Mouse (Mus musculus): ENCODE data around the gene Patj.
"Not testable (repeated sequence)": the region's sequence is repeated elsewhere in the genome, so short reads cannot be mapped to it uniquely, and the experiment has no call there.

Patj gene

DNA sequence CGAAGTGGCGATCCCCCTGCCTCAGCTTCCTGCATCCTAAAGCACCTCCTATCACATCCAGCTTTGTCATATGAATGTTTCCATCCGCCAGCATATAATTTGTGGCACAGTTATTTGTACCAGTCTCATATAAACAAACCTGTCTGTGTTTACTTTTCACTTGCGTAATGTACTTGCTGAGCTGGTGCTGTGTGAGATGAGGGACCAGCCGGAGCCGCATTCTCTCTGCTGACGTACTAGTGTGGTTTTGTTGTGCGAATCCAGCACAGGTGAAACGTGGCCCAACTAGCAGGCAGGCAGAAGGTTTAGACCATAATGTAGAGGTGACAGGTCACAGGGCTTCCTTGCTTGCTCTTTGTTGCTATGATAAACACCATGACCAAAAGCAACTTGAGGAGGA is 171.9 kb downstream of the Patj start:
- no peak for DNase-seq (ENCODE audit: low read depth, low spot score)

GRCm38 (mm10) chr4:98569904-98570303 is 174.3 kb downstream of the Patj start:
- DNase-seq (ENCODE audit: low read depth, low spot score), result no peak

GRCm38 (mm10) chr4:98577275-98577674 is 181.7 kb downstream of the Patj start:
- DNase-seq (ENCODE audit: low read depth, low spot score), result no peak

GRCm38 (mm10) chr4:98577957-98578541 is 182.5 kb downstream of the Patj start:
- no peak for DNase-seq (ENCODE audit: low read depth, low spot score)

GRCm38 (mm10) chr4:98581456-98581855 is 185.9 kb downstream of the Patj start:
- no peak for DNase-seq (ENCODE audit: low read depth, low spot score)

DNA sequence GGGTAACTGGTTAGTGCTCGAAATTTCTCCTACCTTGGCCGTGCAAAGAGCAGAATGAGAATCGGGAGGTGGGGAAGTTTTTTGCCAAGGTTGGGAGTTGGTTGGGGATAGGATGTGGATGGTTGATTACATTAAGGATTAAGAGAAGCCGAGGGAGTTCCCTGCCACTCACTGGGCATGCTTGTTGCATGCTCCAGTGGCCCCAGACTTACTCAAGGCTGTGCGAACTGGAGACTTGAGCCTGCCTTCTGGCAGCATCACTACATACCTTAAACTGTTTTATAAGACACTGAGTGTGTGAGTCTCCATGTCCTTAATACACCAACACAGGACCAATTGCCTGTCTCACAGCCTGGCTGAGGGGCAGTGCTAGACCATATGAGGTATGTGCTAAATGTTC is 188.4 kb downstream of the Patj start:
- no peak for DNase-seq (ENCODE audit: low read depth, low spot score)

DNA sequence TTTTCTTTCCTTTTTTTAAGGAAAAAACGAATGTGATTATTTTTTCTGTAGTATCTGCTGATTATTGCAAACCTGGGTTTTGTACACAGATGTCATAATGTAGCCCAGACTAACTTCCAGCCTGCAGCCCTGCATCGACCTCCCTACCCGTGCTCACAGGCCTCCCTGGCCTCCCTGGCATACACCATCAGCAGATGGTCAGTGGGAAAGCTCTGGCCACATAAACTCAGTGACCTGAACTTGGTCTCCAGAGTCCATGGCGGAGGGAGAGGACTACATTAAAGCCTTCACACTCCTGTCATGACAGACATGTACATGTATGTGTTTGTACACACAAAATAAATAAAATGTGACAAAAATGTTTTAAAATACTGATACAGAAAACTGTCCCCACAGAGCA is 190.7 kb downstream of the Patj start:
- DNase-seq (ENCODE audit: low read depth, low spot score), result no peak

GRCm38 (mm10) chr4:98587686-98588085 is 192.1 kb downstream of the Patj start:
- no peak for DNase-seq (ENCODE audit: low read depth, low spot score)

GRCm38 (mm10) chr4:98593961-98594360 is 198.4 kb downstream of the Patj start:
- no peak for DNase-seq (ENCODE audit: low read depth, low spot score)

DNA sequence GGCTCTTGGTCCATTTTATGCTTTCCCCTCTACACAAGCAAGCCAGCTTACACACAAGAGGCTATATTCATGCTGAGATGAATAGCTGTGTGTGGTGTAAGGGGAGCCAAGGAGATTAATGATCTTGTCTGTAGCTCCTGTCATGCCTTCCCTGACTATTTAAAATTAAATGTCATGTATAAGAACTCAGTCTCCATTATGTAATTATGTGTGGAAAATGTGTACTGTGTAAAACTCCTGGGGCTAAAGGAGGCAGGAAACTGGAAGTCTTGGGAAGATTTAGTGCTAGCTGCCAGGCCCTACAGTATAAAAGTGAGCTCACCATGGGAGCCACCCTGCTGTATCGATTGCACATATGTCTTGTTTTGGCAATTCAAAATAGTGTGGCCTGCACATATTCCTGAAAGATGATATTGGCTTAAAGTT is 203.0 kb downstream of the Patj start:
- no peak for DNase-seq (ENCODE audit: low read depth, low spot score)

DNA sequence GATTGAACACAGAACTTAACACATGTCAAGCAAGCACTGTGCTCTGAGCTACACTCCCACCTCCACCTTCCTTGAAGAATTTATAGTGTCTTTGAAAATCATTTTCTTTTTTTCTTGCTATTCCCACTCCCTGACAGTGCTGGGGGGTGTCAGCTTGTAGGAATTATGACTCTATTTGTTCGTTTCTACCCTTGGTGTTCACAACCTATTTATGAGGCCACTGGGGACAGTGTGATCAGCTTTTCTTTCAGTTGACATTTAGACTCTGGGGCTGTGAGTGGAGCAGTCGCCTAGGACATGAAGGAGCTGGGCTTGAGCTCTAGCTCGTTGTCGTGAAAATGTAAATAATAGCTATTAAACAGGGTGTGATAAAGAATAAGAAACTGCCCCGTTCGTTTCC is 203.8 kb downstream of the Patj start:
- no peak for DNase-seq (ENCODE audit: low read depth, low spot score)

DNA sequence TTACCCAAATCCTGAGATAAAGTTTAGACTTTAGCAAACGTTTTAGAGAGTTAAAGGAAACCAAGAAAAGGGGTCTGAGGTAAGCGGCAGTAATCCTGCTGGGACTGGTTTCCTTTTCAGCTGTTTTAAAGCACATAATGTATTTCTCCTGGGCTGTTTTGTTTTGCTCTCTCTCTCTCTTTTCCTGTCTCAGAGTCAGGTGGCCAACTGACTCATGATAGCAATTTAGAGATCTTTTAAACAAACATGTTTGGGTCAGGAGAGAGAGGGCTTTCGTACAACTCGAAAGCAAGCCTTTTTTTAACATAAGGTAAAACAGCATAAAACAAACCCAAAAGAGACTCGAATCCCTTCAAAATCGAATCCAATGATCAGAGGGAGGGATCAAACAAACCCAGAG is 207.5 kb downstream of the Patj start:
- no peak for DNase-seq (ENCODE audit: low read depth, low spot score)

DNA sequence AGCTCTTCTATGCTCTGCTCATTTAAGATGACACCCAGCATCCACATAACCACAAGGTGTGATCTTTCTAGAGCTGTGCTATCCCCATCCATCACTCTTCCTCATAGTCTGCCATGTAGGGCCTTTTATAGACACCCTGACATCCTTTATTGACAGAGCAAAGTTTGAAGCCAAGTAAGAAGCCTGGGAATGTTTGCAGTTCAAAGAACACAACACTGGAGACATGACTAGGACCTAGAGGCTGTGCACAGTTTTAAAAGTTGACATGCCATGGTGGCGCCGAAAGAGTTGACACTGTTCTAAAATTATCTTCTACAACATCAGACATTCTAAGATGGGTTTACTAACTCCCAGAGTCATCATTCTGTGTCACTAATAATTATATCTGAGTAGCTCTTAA is 214.9 kb downstream of the Patj start:
- DNase-seq (ENCODE audit: low read depth, low spot score), result no peak

- no peak for DNase-seq (ENCODE audit: low read depth, low spot score)
These were observed 218.8 kb downstream of the Patj start for GRCm38 (mm10) chr4:98614395-98614794.

DNA sequence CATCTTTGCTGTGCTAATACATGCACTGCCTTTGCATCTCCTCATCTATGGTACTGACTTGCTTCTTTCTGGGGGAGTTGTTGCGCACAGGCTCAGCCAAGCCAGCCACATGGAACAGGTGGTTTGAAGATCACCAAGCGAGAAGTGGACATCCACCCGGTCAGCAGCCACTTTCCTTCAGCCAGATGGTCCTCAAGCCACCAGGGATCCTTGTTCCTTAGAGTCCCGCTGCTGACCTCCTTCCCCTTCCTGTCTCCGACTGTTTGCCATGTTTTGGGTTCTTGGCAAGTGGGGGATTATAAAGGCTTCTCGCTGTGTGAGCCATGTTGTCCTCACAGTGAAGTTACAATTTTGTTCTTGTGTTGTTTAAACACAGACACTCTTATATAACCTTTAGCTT is 223.6 kb downstream of the Patj start:
- no peak for DNase-seq (ENCODE audit: low read depth, low spot score)

DNA sequence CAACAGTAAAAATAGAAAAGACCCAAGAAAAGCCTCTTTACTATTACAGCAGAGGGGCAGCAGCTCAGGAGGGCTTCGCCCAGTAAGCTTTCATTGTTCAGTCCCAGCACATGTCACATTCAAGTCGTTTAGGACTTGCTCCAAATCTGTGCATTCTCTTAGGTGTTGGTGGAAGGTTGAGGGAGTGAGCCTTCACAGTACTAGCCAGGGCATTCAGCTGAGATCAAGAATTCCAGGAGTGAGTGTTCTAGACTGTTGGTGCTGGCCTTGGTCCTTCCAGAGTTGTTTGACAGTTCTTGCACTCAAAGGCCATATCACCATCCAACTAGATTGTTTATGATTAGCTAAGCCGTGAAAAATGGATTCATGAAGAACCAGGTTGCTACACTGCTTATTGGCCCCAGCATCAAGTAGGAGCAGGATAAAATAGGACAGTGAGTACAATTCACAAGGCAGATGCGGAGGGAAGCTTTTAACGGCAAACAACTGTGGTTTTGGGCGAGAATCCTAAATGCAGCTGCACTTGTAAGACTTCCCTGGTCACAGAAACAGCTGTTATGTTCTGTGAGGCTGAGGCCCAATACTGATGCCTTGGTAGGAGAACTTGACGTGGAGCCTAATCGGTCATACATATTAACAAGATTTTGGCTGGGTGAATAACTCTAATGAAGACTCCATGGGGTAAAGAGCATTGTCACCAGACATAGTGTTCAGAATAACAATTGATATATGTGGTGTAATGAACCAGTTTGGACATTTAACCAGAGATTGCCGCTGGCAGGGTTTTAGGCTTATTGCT is 225.6 kb downstream of the Patj start:
- DNase-seq (ENCODE audit: low read depth, low spot score), result no peak

DNA sequence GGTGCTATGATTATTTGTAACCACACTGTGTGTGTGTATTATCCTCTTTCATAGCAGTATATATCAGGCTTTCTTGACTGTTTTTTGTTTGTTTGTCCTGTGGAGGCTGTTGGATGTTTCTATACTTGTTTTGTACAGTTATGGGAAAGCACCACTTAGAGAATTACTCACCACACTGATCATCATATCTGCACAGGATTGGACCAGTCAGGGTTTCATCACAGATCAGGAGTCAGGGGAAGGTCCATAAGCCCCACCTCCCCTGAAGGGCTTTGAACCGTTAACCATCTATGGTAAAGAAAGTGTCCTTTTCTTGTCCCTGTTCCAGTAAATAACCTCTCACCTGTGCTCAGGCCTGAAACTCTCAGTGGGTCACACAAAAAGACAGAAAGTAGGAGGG is 226.6 kb downstream of the Patj start:
- DNase-seq (ENCODE audit: low read depth, low spot score), result no peak

DNA sequence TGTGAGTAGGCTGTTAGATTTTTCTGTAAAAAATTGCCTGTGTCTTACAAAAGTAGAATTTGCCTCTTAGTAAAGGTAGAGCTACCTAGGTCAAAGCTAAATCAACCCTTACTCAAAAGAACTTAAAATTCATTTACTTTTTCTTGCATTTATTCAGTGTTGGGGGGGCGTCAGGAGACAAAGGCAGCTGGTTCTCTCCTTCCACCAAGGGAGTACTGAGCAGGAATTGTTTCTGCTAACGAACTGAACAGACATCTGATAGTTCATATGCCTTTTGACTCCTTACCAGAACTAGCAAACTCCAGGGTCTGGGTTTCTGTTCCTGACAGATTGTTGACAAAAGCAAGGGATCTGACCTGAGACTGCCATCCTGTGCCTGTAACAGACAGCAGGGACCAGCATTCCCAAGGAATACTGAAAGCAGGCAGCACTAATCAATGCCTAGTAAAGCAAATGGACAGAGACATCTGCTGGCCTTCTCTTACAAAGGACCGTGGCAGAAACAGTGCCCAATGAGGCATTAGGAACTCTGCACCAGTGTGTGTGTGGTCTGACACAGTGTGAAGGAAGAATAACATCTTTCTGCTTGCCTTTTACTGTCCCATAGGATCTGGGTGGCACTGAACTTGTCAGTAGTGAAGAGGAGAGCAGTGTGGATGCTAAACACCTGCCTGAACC is 227.6 kb downstream of the Patj start:
- no peak for DNase-seq (ENCODE audit: low read depth, low spot score)

- DNase-seq (ENCODE audit: low read depth, low spot score), result no peak
These were observed 232.7 kb downstream of the Patj start for GRCm38 (mm10) chr4:98628286-98628685.

- not testable (repeated sequence) for DNase-seq (ENCODE audit: low read depth, low spot score)
These were observed 233.6 kb downstream of the Patj start for GRCm38 (mm10) chr4:98629217-98629616.

GRCm38 (mm10) chr4:98635140-98635837 is 239.7 kb downstream of the Patj start:
- DNase-seq (ENCODE audit: low read depth, low spot score), result no peak

DNA sequence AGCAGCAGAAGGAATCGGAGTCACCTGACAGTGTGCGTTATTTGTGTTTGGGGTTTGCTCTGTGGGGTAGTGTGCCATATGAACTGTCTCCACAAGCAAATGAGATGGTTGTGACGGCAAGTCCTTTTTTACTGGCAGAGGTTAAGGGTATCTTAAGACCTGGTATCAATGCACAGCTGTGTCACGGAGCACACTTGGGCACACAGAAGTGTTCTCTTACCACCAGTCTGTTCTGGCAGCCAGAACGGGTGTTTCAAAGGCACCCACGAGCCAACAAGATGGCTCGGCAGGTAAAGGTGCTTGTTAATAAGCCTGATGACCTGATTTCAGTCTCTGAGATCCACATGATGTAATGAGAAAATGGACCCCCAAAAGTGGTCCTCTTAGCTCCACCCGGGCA is 243.1 kb downstream of the Patj start:
- DNase-seq (ENCODE audit: low read depth, low spot score), result no peak

Measured in CD4-positive helper T cell, adult 2 months (primary cell).